Mouse (Mus musculus): ENCODE measurements at regions not wholly inside any gene's neighbourhood (a gene's known extent, or its start where the extent isn't known, plus 50 kb on each side); places are given as distances from the start of the nearest gene placed in this dataset.
"Not testable (repeated sequence)": the region's sequence is repeated elsewhere in the genome, so short reads cannot be mapped to it uniquely, and the experiment has no call there.

GRCm38 (mm10) chr14:53073126-53073525, 577.6 kb upstream of the Olfr1507 start:
- in situ Hi-C loops (cut with MboI; ENCODE audit: low pct_unique_long_range_greater_than_20kb in 1 of 2, low sequenced_read_pairs in 2 of 2, unreplicated experiment in 1 of 2): not testable (repeated sequence)

GRCm38 (mm10) chr14:53072502-53072901, 577.0 kb upstream of the Olfr1507 start:
- in situ Hi-C loops (cut with MboI; ENCODE audit: low pct_unique_long_range_greater_than_20kb in 1 of 2, low sequenced_read_pairs in 2 of 2, unreplicated experiment in 1 of 2): not testable (repeated sequence)

- in situ Hi-C loops (cut with MboI; ENCODE audit: low pct_unique_long_range_greater_than_20kb in 1 of 2, low sequenced_read_pairs in 2 of 2, unreplicated experiment in 1 of 2): not testable (repeated sequence)
Observed at GRCm38 (mm10) chr14:53054439-53054838, 558.9 kb upstream of the Olfr1507 start.

DNA sequence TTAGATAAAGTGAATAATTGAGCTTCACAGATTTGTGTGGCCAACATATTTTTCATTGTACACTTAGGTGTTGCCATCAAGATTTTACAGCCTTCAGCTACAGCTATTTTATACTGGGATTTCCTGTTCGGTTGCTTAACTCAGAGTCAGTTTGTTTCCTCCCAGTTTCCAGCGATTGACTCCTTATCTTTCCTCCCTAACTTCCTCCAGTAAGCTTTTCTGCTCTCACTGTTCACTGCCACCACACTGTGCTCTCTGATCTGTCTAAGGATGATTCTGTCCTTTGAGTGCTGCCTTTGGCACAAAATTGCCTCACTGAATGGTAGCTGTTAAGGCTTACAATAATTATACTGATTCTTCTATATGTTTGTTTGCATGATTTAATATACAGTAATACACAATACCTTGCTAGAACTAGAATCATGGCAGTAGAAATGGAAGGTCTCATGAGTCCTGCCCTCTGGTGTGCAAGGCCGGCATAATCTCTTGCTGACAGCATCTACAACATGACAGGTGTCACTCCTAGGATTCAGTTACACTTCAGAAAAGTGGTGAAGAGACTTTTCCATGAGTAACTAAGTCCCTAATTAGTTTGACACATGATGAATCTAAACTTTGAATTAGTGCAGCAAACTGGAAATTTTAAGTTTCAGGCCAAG, 558.0 kb upstream of the Olfr1507 start:
- in situ Hi-C loops (cut with MboI; ENCODE audit: low pct_unique_long_range_greater_than_20kb in 1 of 2, low sequenced_read_pairs in 2 of 2, unreplicated experiment in 1 of 2): not testable (repeated sequence)

DNA sequence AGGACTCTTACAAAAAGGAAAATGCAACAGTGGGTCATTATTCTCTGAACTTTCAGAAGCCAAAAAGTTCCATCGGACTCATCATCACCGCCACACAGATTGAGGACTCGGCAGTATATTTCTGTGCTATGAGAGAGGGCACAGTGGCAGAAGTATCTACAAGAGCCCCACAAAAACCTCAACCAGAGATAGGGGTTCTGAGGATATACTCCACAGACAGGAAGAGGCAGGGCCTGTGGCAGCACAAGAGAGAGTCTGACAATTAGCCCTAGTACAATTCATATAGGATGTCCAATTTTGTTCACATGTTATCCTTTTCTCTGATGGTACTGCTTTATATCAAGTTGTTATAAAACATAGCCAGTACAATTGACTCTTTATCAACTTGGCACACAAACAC, 552.1 kb upstream of the Olfr1507 start:
- in situ Hi-C loops (cut with MboI; ENCODE audit: low pct_unique_long_range_greater_than_20kb in 1 of 2, low sequenced_read_pairs in 2 of 2, unreplicated experiment in 1 of 2): loop anchor here in 1 of 2 experiments (25.0 kb wide), 1 partner anchor 765 kb away; no protein-coding TSS in a partner anchor

DNA sequence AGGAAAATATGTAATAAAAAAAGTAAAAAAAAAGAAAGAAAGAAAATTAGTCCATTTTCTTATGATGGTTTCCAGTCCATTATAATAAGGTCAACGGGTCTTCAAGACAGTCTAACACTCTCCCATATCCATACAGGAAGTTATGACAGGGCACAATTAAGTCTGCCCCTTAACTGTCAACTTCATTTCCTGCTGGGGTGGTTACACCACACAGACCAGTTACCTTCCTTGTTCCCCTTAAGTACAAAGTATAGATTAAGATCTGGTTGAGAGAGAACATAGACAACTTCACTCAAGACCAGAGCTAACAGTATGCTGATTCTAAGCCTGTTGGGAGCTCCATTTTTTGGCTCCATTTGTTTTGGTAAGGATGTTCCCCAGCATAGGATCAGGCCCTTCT, 551.4 kb upstream of the Olfr1507 start:
- in situ Hi-C loops (cut with MboI; ENCODE audit: low pct_unique_long_range_greater_than_20kb in 1 of 2, low sequenced_read_pairs in 2 of 2, unreplicated experiment in 1 of 2): loop anchor here in 1 of 2 experiments (25.0 kb wide), 1 partner anchor 765 kb away; no protein-coding TSS in a partner anchor

DNA sequence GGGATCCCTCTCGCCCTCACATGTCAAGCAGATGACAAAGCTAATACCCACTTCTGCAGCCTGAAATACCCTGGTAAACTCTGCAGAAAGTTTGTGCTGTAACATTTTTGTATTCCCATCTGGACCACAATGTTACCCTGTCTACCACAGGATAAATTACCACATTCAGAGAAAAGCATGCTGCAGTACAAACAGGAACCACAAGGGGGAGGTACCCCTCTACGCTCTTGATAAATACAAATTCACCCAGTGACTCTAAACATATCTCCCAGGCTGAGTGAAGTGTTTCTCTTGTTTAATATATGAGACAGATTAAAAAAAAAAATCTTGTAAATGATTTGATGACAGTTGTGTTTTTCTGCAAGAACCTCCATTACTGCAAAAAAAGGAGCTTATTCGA, 549.8 kb upstream of the Olfr1507 start:
- in situ Hi-C loops (cut with MboI; ENCODE audit: low pct_unique_long_range_greater_than_20kb in 1 of 2, low sequenced_read_pairs in 2 of 2, unreplicated experiment in 1 of 2): loop anchor here in 1 of 2 experiments (25.0 kb wide), 1 partner anchor 767 kb away; no protein-coding TSS in a partner anchor

GRCm38 (mm10) chr14:53044101-53044500, 548.6 kb upstream of the Olfr1507 start:
- in situ Hi-C loops (cut with MboI; ENCODE audit: low pct_unique_long_range_greater_than_20kb in 1 of 2, low sequenced_read_pairs in 2 of 2, unreplicated experiment in 1 of 2): loop anchor here in 1 of 2 experiments (25.0 kb wide), 1 partner anchor 768 kb away; no protein-coding TSS in a partner anchor

DNA sequence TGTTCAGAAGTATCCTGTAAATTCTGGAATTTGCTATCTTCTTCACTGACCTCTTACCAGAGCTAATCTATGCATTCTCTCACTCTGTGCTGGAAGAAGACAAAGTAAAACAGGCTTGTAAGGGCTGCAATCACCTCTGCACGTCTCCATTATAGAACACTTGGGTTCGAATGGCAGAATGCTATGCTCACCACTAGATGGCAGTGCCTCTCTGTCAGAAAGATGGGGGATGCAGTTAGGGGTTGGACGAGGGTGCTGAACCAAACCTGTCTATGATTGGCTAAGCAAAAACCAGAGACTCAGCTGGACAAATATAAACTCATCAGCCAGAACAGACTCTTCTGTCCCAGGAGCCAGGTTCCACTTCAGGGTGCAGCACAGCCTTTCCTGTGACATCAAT, 546.5 kb upstream of the Olfr1507 start:
- in situ Hi-C loops (cut with MboI; ENCODE audit: low pct_unique_long_range_greater_than_20kb in 1 of 2, low sequenced_read_pairs in 2 of 2, unreplicated experiment in 1 of 2): loop anchor here in 1 of 2 experiments (25.0 kb wide), 1 partner anchor 770 kb away; no protein-coding TSS in a partner anchor

GRCm38 (mm10) chr14:53039475-53039874, 543.9 kb upstream of the Olfr1507 start:
- in situ Hi-C loops (cut with MboI; ENCODE audit: low pct_unique_long_range_greater_than_20kb in 1 of 2, low sequenced_read_pairs in 2 of 2, unreplicated experiment in 1 of 2): loop anchor here in 1 of 2 experiments (25.0 kb wide), 1 partner anchor 773 kb away; no protein-coding TSS in a partner anchor

- in situ Hi-C loops (cut with MboI; ENCODE audit: low pct_unique_long_range_greater_than_20kb in 1 of 2, low sequenced_read_pairs in 2 of 2, unreplicated experiment in 1 of 2): loop anchor here in 1 of 2 experiments (25.0 kb wide), 1 partner anchor 777 kb away; no protein-coding TSS in a partner anchor
Observed at GRCm38 (mm10) chr14:53034940-53035339, 539.4 kb upstream of the Olfr1507 start.

GRCm38 (mm10) chr14:53033221-53033620, 537.7 kb upstream of the Olfr1507 start:
- in situ Hi-C loops (cut with MboI; ENCODE audit: low pct_unique_long_range_greater_than_20kb in 1 of 2, low sequenced_read_pairs in 2 of 2, unreplicated experiment in 1 of 2): loop anchor here in 1 of 2 experiments (25.0 kb wide), 1 partner anchor 779 kb away; no protein-coding TSS in a partner anchor

DNA sequence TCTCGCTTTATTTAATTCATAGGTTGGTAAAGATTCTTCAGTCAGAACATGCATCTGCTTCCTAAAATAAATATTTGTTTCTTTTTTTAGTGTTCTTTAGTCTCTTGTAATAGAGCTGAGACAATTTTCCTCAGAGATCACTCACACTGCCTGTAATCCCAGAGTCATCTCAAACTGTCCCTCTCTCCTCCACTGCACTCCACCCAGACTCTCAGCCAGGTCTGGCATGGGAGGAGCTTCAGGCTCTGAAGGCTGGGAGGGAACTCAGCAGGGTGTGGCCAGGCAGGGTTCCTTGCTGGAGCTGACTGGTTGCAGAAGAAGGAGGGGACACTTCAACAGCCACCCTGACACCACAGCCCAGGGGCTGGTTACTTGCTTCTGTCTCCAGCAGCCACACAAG, 536.9 kb upstream of the Olfr1507 start:
- in situ Hi-C loops (cut with MboI; ENCODE audit: low pct_unique_long_range_greater_than_20kb in 1 of 2, low sequenced_read_pairs in 2 of 2, unreplicated experiment in 1 of 2): loop anchor here in 1 of 2 experiments (25.0 kb wide), 1 partner anchor 780 kb away; no protein-coding TSS in a partner anchor

GRCm38 (mm10) chr14:53030227-53030626, 534.7 kb upstream of the Olfr1507 start:
- in situ Hi-C loops (cut with MboI; ENCODE audit: low pct_unique_long_range_greater_than_20kb in 1 of 2, low sequenced_read_pairs in 2 of 2, unreplicated experiment in 1 of 2): loop anchor here in 1 of 2 experiments (25.0 kb wide), 1 partner anchor 782 kb away; no protein-coding TSS in a partner anchor

DNA sequence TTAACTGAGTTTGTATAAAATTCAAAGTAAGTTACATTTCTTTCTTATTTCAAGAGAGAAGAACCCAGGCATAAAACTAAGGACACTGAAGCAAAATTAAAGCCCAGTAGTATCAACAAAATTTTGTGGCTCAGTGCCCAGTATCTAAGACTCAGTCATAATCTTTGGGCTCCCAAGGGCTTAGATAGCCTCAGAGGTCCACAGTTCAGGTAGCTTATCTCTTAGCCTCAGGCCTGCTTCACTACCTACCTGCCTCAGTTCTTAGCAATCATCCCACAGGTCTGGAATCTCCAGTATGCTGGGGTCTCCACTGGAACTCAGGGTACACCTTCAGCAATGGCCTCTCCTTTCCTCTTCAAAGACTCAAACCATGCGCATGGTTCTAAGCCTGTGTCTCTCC, 531.4 kb upstream of the Olfr1507 start:
- in situ Hi-C loops (cut with MboI; ENCODE audit: low pct_unique_long_range_greater_than_20kb in 1 of 2, low sequenced_read_pairs in 2 of 2, unreplicated experiment in 1 of 2): loop anchor here in 1 of 2 experiments (25.0 kb wide), 1 partner anchor 785 kb away; no protein-coding TSS in a partner anchor

- in situ Hi-C loops (cut with MboI; ENCODE audit: low pct_unique_long_range_greater_than_20kb in 1 of 2, low sequenced_read_pairs in 2 of 2, unreplicated experiment in 1 of 2): not testable (repeated sequence)
Observed at GRCm38 (mm10) chr14:53020152-53020551, 524.6 kb upstream of the Olfr1507 start.

- in situ Hi-C loops (cut with MboI; ENCODE audit: low pct_unique_long_range_greater_than_20kb in 1 of 2, low sequenced_read_pairs in 2 of 2, unreplicated experiment in 1 of 2): not testable (repeated sequence)
Observed at GRCm38 (mm10) chr14:53007741-53008140, 512.2 kb upstream of the Olfr1507 start.

DNA sequence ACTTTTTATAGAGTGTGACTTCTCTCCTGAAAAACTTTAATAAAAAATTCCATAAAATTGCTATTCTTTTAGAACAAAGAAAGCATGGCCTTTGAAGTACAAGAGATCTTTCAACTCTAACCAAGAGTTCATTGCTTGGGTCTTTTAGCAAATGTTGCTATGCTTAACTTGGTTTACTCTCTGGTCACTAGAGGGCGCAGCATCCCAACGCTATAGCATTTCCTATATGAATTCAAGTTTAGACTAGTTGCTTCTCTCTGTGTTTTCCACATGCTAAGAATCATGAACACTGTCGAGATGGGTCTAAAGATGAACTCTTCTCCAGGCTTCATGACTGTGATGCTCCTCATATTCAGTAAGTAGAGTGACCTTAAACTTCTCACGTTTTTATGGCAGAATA, 511.8 kb upstream of the Olfr1507 start:
- in situ Hi-C loops (cut with MboI; ENCODE audit: low pct_unique_long_range_greater_than_20kb in 1 of 2, low sequenced_read_pairs in 2 of 2, unreplicated experiment in 1 of 2): not testable (repeated sequence)

DNA sequence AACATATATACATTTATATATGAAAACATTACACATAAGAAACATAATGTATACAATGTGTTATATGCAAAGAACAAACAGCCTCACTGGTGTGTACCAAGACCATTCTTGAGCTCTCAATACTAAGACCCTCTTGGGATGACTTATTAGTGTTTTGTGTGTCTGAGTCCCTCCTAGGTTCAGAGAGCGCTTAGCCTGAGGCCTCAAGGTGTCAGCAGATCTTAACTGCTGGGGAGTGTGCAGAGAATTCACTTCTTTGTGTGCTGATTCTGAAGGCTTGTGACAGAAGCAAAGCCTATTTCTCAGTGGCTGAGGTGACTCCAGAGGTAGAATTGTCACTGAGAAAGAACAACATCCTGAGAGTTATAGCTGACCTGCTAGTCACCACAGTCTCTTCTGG, 505.7 kb upstream of the Olfr1507 start:
- in situ Hi-C loops (cut with MboI; ENCODE audit: low pct_unique_long_range_greater_than_20kb in 1 of 2, low sequenced_read_pairs in 2 of 2, unreplicated experiment in 1 of 2): not testable (repeated sequence)
